Mouse (Mus musculus) small intestine, adult 2 months (tissue): Measurements from ENCODE around the gene Chst11.

ENCODE experiments used
- CTCF ChIP-seq: fragments of 200-500 bp; IDR thresholded peaks from 2 replicates; pipeline ENCODE4 v1.5.1; 2012; ENCODE audit warnings: low read depth, mild to moderate bottlenecking, control low read depth, inconsistent platforms, low read length, moderate library complexity, mixed read lengths; ENCODE audit not compliant: insufficient replicate concordance, insufficient read length; ENCODE audit errors: extremely low read depth
- POLR2A ChIP-seq: fragments of 200-500 bp; IDR thresholded peaks from 2 replicates; pipeline ENCODE4 v1.6.1; 2012; ENCODE audit warnings: low read depth, mild to moderate bottlenecking, control low read depth, inconsistent platforms, low read length, moderate library complexity

- TF ChIP-seq CTCF (no peak), POLR2A (no peak)
Observed at GRCm38 (mm10) chr10:83189071-83189470, 203.8 kb downstream of the Chst11 start.
